Mouse (Mus musculus) right cerebral cortex, postnatal 25 days (tissue): ENCODE results near the gene Trpt1.
A peak's percentile ranks its signal among the peaks of the same experiment; 100 is the strongest.

Experiments
- DNase-seq: peaks from one replicate; pipeline ENCODE4 v3.0.0; 2022

Trpt1 gene

GRCm38 (mm10) chr19:6996006-6996405, at the start of gene Trpt1, which contains the start of gene Nudt22:
Gene Trpt1 (plus strand): TSS chr19:6996131.
Gene Nudt22 (minus strand): TSS chr19:6996117.
- peak; percentile 81 for DNase-seq

GRCm38 (mm10) chr19:6947742-6948141, 48.2 kb upstream of the Trpt1 start:
- no peak for DNase-seq

DNA sequence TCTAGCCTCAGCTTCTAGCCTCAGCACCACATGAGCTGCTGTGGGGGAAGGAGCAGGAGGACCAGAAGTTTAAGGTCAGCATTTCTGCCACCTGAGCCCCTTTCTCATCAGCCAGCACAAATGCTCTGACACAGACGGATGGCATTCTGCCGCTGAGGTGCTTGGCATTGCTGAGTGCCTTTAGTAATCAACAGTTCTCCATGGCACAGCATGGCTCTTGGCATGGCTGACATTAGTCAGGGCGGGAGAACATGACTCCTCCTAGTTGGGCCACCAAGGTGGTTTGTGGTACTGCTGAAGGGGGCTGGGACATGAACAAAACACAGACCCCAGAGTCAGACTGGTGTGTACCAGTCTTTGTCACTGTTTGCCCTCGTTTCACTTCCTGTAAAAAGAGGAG, 47.7 kb upstream of the Trpt1 start:
- no peak for DNase-seq

GRCm38 (mm10) chr19:6949532-6949931, 46.4 kb upstream of the Trpt1 start:
- DNase-seq = no peak

DNA sequence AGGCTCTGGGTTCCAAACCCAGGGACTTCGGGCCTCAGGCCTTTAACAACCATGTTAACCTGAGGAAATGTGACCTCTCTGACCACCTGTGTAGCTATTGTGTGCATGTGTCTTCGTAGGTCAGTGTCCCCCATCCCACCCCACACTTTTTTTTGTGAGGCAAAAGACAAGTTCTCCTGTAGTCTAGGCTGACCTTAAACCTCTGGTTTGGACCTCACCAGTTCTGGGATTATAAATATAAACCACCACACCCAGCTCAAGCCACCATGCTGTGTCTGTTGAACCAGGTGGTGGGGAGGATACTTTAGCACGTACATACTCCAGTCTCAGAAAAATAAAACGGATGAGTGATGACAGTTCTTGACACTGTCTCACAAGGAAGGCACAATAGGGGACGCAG, 46.0 kb upstream of the Trpt1 start:
- no peak for DNase-seq

- peak; percentile 68 for DNase-seq
These were observed 45.2 kb upstream of the Trpt1 start for GRCm38 (mm10) chr19:6950613-6951153.

DNA sequence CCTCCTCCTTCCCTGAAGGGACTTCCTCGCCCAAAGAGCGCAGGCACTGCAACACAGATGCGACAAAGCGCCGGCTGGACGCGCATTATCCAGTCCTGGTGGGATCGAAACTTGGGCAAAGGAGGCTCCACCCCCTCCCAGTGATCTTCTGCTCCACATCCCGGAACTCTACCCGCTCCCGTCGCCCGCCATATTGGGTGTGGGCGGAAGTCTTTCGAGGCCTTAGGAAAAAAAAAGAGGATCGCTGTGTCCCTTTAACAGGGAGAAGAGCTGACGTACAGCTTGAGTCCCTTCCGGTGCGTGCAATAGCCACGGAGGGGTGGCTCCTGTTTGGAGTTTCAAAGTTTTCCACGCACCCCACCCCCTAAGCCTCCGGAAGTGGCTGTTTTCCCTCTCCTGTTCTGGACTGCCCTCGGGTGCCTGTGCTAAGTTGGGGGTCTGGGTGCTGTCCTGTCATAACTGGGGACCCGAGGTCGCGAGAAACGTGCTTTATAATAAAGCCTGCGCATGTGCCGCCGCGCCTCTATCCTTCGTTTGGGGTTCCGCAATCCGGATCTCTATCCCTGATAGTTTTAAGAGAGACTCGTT, 44.5 kb upstream of the Trpt1 start:
- DNase-seq = peak; percentile 92

GRCm38 (mm10) chr19:6951994-6952711, 43.8 kb upstream of the Trpt1 start:
- DNase-seq = peak; percentile 74

GRCm38 (mm10) chr19:6952712-6953037, 43.3 kb upstream of the Trpt1 start:
- DNase-seq = no peak

DNA sequence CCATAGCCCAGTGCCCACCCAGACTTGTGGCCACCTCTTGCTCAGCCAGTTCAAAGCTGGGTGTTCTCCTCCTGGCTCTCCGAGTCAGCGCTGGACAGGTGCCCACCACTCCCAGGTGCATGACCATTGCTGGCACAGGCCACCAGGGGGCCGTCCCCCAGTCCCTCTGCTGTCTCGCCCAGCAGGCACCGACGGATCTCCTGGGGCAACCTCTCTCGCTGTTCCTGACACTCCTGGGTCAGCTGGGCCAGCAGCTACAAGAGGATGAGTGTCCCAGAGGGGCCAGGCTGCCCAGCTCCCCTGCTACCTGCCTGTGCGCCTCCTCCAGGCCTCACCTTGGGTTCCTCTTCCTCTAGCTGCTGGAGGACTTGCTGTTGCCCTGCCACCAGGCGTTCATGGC, 41.9 kb upstream of the Trpt1 start:
- DNase-seq = no peak

GRCm38 (mm10) chr19:6955424-6955823, 40.5 kb upstream of the Trpt1 start:
- DNase-seq = no peak

DNA sequence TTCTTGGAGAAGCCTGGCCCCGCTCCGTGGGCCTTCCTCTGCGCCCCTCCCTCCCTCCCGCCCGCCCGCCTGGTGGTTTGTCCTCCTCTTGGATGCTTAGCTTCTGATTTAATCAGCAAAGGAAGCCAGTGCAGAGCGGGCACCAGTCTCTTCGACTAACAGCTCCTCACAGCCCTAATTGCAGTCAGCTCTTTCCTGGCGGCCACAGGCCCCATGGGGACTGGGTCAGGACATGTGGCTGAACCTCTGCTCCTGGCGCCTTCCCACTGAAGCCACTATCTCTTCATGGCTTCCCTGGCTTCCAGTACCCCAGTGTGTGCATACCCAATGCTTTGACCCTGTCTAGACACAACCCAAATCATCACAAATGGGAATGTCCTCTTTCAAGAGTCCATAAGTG, 39.5 kb upstream of the Trpt1 start:
- no peak for DNase-seq

GRCm38 (mm10) chr19:6968491-6969271, 27.2 kb upstream of the Trpt1 start:
- DNase-seq = no peak

DNA sequence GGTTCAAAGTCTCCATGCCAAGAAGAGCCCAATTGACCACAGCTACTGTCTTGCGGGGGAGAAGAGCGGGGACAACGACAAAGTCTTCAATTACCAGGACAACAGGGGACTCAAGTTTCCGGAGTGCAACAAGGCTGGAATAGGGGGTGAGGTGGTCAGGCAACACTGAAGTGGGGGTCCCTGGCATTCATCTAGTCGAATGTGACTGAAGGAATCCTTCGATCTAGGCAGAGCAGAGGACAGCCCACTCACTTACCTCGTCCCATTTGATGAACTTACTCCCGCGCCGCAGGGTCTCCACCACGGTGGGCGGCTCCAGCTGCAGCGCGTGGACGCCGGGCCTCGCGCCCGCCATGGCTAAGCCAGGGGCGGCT, 26.7 kb upstream of the Trpt1 start:
- DNase-seq = no peak

GRCm38 (mm10) chr19:6969665-6970381, 26.1 kb upstream of the Trpt1 start:
- no peak for DNase-seq

DNA sequence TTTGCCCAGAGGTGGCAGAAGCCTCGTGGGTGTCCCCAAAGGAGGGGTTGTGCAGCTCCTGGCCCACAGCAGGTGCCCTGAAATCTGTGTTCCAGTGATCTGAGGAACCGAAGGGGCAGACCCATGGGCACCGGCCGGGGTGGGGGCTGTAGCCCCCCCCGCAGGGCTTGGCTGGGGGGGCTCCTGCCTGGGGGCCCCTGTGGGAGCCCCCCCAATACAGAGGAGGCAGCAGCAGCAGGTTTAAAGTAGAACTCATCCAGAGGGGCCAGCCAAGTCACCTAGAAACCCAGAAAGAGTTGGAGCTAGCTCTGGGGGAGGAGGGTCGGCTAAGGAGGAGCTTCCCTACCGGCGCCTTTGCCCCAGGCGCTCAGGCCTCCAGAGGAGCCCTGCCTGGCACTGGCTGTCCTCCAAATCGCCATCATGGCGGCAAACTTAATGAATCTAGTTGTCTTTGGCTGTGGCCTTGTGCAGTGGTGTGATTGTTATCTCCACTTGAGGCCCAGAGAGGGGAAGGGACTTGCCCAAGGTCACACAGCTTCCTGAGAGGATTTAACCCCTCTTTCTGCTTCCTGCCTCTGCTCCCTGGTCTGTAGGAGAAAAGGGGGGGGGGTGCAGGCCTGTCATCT, 25.4 kb upstream of the Trpt1 start:
- DNase-seq = no peak

GRCm38 (mm10) chr19:6971644-6972043, 24.3 kb upstream of the Trpt1 start:
- DNase-seq = no peak

GRCm38 (mm10) chr19:6972247-6972917, 23.5 kb upstream of the Trpt1 start:
- DNase-seq = no peak

GRCm38 (mm10) chr19:6973581-6974190, 22.2 kb upstream of the Trpt1 start:
- no peak for DNase-seq

- peak; percentile 84 for DNase-seq
These were observed 21.4 kb upstream of the Trpt1 start, which contains the start of gene Ppp1r14b for GRCm38 (mm10) chr19:6974211-6975205. Gene Ppp1r14b (plus strand): TSS chr19:6974968.
